Mouse (Mus musculus): Measurements from ENCODE around the gene Capn13.
A peak's percentile ranks its signal among the peaks of the same experiment; 100 is the strongest.
"Not testable (repeated sequence)": the region's sequence is repeated elsewhere in the genome, so short reads cannot be mapped to it uniquely, and the experiment has no call there.

Capn13 gene

GRCm38 (mm10) chr17:73277770-73278169 is 122.9 kb downstream of the Capn13 start:
- no peak for DNase-seq (ENCODE audit: low read depth, low spot score)

GRCm38 (mm10) chr17:73275066-73275465 is 125.6 kb downstream of the Capn13 start:
- no peak for DNase-seq (ENCODE audit: low read depth, low spot score)

GRCm38 (mm10) chr17:73273809-73274208 is 126.9 kb downstream of the Capn13 start:
- DNase-seq (ENCODE audit: low read depth, low spot score): no peak

- DNase-seq (ENCODE audit: low read depth, low spot score): no peak
Measured at GRCm38 (mm10) chr17:73271797-73272600, 128.7 kb downstream of the Capn13 start.

- no peak for DNase-seq (ENCODE audit: low read depth, low spot score)
Measured at GRCm38 (mm10) chr17:73270871-73271796, 129.5 kb downstream of the Capn13 start.

GRCm38 (mm10) chr17:73263077-73263501 is 137.6 kb downstream of the Capn13 start:
- no peak for DNase-seq (ENCODE audit: low read depth, low spot score)

- DNase-seq (ENCODE audit: low read depth, low spot score): no peak
Measured at GRCm38 (mm10) chr17:73262558-73262957, 138.1 kb downstream of the Capn13 start.

GRCm38 (mm10) chr17:73259258-73259657 is 141.4 kb downstream of the Capn13 start:
- DNase-seq (ENCODE audit: low read depth, low spot score): not testable (repeated sequence)

GRCm38 (mm10) chr17:73258620-73259019 is 142.0 kb downstream of the Capn13 start:
- DNase-seq (ENCODE audit: low read depth, low spot score): peak; percentile 13
